Mouse (Mus musculus) heart, embryonic 12.5 days (tissue): ENCODE measurements around the gene Dynlt1f. TPM values are rescaled to one million over a fixed set of nuclear protein-coding genes. Genes with fewer than 3 reads are reported as not detected.
"Not testable (repeated sequence)": the region's sequence is repeated elsewhere in the genome, so short reads cannot be mapped to it uniquely, and the experiment has no call there.

Source experiments
- ATAC-seq: fragments of 200-750 bp; cut with Nextera tagmentation; 2 replicates; pipeline ENCODE4 v1.8.0; 2017; ENCODE audit warnings: moderate TSS enrichment, moderate library complexity; ENCODE audit not compliant: insufficient number of reproducible peaks, low FRiP score
- H3K27ac ChIP-seq: fragments of 300-500 bp; sonication (generic); 2 replicates; pipeline ENCODE4 v1.5.1; 2016; ENCODE audit warnings: mild to moderate bottlenecking, moderate library complexity; ENCODE audit not compliant: poor library complexity, severe bottlenecking
- H3K27me3 ChIP-seq: fragments of 300-500 bp; sonication (generic); replicated peaks from 2 replicates; pipeline ENCODE4 v1.6.1; 2016; ENCODE audit warnings: mild to moderate bottlenecking, moderate library complexity
- H3K36me3 ChIP-seq: fragments of 300-500 bp; sonication (generic); 2 replicates; pipeline ENCODE4 v1.6.1; 2016; ENCODE audit warnings: mild to moderate bottlenecking, moderate library complexity
- H3K4me1 ChIP-seq: fragments of 300-500 bp; sonication (generic); replicated peaks from 2 replicates; pipeline ENCODE4 v1.6.1; 2016; ENCODE audit warnings: mild to moderate bottlenecking
- H3K4me2 ChIP-seq: fragments of 300-500 bp; sonication (generic); 2 replicates; pipeline ENCODE4 v1.6.1; 2016; ENCODE audit warnings: mild to moderate bottlenecking, moderate library complexity
- H3K4me3 ChIP-seq: fragments of 300-500 bp; sonication (generic); 2 replicates; pipeline ENCODE4 v1.5.1; 2016; ENCODE audit warnings: mild to moderate bottlenecking
- H3K9ac ChIP-seq: fragments of 300-500 bp; sonication (generic); 2 replicates; pipeline ENCODE4 v1.6.1; 2016; ENCODE audit warnings: mild to moderate bottlenecking, moderate library complexity
- H3K9me3 ChIP-seq: fragments of 300-500 bp; sonication (generic); replicated peaks from 2 replicates; pipeline ENCODE4 v1.6.1; 2016; ENCODE audit warnings: mild to moderate bottlenecking, moderate library complexity
- WGBS: fragments of 180-500 bp; shearing (Covaris S2); methylation state at CpG from one replicate; pipeline ENCODE4 v1.1.7; 2016; 5-methylcytosine and 5-hydroxymethylcytosine counted together
- polyA plus RNA-seq: library from polyadenylated mRNA; unstranded; fragments of >200 nt; fragmentation: Nextera tagmentation; extraction: Ambion mirVana; gene quantifications from 2 replicates; pipeline ENCODE4 v1.2.1, GENCODE M21; 2016

The Dynlt1f gene
- polyA plus RNA-seq, 1 experiment from 2014 or later: 215 TPM

DNA sequence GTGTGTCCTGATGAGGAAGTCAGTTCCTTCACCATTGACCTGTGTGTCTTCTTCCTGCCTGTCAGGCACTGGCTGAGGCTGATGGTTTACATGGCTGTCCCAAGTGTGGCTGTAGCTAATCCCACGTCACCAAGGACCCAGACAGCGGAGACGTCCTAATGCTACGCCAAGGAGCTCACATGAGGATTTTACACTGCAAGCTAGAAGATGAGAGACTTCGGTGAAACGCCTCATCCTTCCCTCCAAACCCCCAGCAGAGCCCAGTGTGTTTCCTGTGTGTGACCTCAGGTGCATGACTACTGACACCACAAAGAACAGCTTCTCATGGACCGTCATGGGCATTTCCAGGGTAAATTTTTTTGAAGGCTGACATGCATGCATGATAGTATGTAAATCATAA, 57.3 kb downstream of the Dynlt1f start:
- not testable (repeated sequence) for H3K4me1 ChIP-seq, H3K36me3 ChIP-seq, H3K4me3 ChIP-seq, ATAC-seq, H3K9ac ChIP-seq, H3K27ac ChIP-seq, H3K4me2 ChIP-seq, H3K27me3 ChIP-seq, H3K9me3 ChIP-seq
- WGBS: 89% methylated on average over 7 of the region's 7 CpGs

Other genes with a start within 250 kb of the Dynlt1f start
- 418 and 422 TPM in 2 replicates for gene Dynlt1b, start 225.8 kb downstream of the Dynlt1f start, polyA plus RNA-seq
- 18.5 and 22.4 TPM in 2 replicates for gene Dynlt1c, start 54.2 kb downstream of the Dynlt1f start, polyA plus RNA-seq
- not detected in 2 replicates for gene Sytl3, start 3.2 kb upstream of the Dynlt1f start, polyA plus RNA-seq
- gene Ezr, start 126.9 kb upstream of the Dynlt1f start, polyA plus RNA-seq: 119 and 124 TPM in 2 replicates